Mouse (Mus musculus) cerebellum, adult 18-20 months (tissue): ENCODE results near the gene Lipo1.
"Not testable (repeated sequence)": the region's sequence is repeated elsewhere in the genome, so short reads cannot be mapped to it uniquely, and the experiment has no call there.

Experiments
- DNase-seq, 2 experiments: peaks; one replicate each; pipeline ENCODE4 v3.0.0; 2021

Gene Lipo1

DNA sequence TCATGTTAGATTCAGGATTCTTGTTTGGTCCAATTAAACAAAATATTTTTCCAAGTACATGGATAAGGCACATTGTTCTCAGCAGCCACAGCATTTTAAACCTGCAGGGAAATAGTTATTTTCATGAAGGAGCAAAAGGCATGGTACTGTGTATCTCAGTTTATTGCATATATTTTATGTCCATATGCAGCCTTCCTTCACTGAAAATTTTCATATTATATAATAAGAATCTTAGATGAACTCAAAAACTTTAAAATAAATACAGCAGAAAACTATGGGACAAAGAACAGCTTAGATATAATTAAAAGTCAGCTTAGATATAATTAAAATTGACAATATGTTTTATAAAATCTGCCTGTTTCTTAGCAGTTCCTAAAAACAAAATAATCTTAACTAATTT is at the start of gene Lipo1:
Gene Lipo1 (minus strand): TSS at position 101 of the 400 bp plus-strand sequence.
- DNase-seq = not testable (repeated sequence)

GRCm38 (mm10) chr19:33786576-33787277 is 532 bp downstream of the Lipo1 start:
- DNase-seq = no peak

- DNase-seq = peak; percentile 45 to 52
Observed at GRCm38 (mm10) chr19:33761287-33762086, 25.8 kb downstream of the Lipo1 start, which contains the start of gene Lipo3. Gene Lipo3, minus strand, starts transcription at chr19:33761951.

- DNase-seq = not testable (repeated sequence)
Observed at GRCm38 (mm10) chr19:33751259-33751658, 36.0 kb downstream of the Lipo1 start, which contains the start of gene Lipo2. Gene Lipo2, minus strand, starts transcription at chr19:33751359.
